Mouse (Mus musculus) myocyte (in vitro differentiated cells): ENCODE data around the gene Ryr1. TPM values are rescaled to one million over a fixed set of nuclear protein-coding genes. Genes with fewer than 3 reads are reported as not detected.
"Not testable (repeated sequence)": the region's sequence is repeated elsewhere in the genome, so short reads cannot be mapped to it uniquely, and the experiment has no call there.

ENCODE experiments used
- H3K27me3 ChIP-seq: one replicate; pipeline ENCODE4 v1.6.1; 2011; ENCODE audit not compliant: control insufficient read depth, insufficient read depth, insufficient read length
- H3K36me3 ChIP-seq: one replicate; pipeline ENCODE4 v1.6.1; 2011; ENCODE audit not compliant: control insufficient read depth, insufficient read depth
- H3K4me2 ChIP-seq: one replicate; pipeline ENCODE4 v1.6.1; 2011; ENCODE audit warnings: low read depth, control low read depth
- H3K4me3 ChIP-seq: one replicate; pipeline ENCODE4 v1.5.1; 2011; ENCODE audit warnings: mild to moderate bottlenecking, control low read depth, moderate library complexity
- H3K79me2 ChIP-seq: one replicate; pipeline ENCODE4 v1.6.1; 2011; ENCODE audit not compliant: control insufficient read depth, insufficient read depth
- H3ac ChIP-seq: one replicate; pipeline ENCODE4 v1.6.1; 2011; ENCODE audit not compliant: control insufficient read depth, insufficient read length
- CEBPB ChIP-seq: IDR thresholded peaks from 2 replicates; pipeline ENCODE4 v1.6.1; 2011; ENCODE audit warnings: mild to moderate bottlenecking, moderate library complexity; ENCODE audit not compliant: poor library complexity, insufficient read depth, severe bottlenecking
- E2F4 ChIP-seq: IDR thresholded peaks from one replicate; pipeline ENCODE4 v1.6.1; 2011; ENCODE audit warnings: mild to moderate bottlenecking, control low read depth, moderate library complexity; ENCODE audit not compliant: insufficient read depth
- MAX ChIP-seq: IDR thresholded peaks from one replicate; pipeline ENCODE4 v1.6.1; 2011; ENCODE audit warnings: low read depth, mild to moderate bottlenecking, control low read depth
- MYOD1 ChIP-seq, 3 experiments: IDR thresholded peaks; one replicate each; pipeline ENCODE4 v1.6.1; 2011; ENCODE audit warnings: control low read depth in 2 of 3, low read depth in 2 of 3, mild to moderate bottlenecking in 2 of 3, moderate library complexity in 1 of 3; ENCODE audit not compliant: insufficient read length in 2 of 3, control insufficient read depth in 1 of 3
- MYOG ChIP-seq, 3 experiments: IDR thresholded peaks; one replicate each; pipeline ENCODE4 v1.6.1; 2011; ENCODE audit warnings: control low read depth in 2 of 3, low read depth in 2 of 3, mild to moderate bottlenecking in 2 of 3; ENCODE audit not compliant: insufficient read length in 2 of 3, control insufficient read depth in 1 of 3, insufficient read depth in 1 of 3
- POLR2A ChIP-seq: IDR thresholded peaks from one replicate; pipeline ENCODE4 v1.6.1; 2011; ENCODE audit warnings: low read depth, mild to moderate bottlenecking, control low read depth, moderate library complexity; ENCODE audit not compliant: insufficient read length
- POLR2AphosphoS2 ChIP-seq: IDR thresholded peaks from one replicate; pipeline ENCODE4 v1.6.1; 2011; ENCODE audit warnings: low read depth, control low read depth; ENCODE audit not compliant: insufficient read length
- REST ChIP-seq: IDR thresholded peaks from one replicate; pipeline ENCODE4 v1.6.1; 2011; ENCODE audit warnings: mild to moderate bottlenecking, control low read depth, moderate library complexity; ENCODE audit not compliant: insufficient read depth, insufficient read length
- SRF ChIP-seq: IDR thresholded peaks from one replicate; pipeline ENCODE4 v1.6.1; 2011; ENCODE audit warnings: low read depth; ENCODE audit not compliant: control insufficient read depth, insufficient read length
- TCF12 ChIP-seq: IDR thresholded peaks from one replicate; pipeline ENCODE4 v1.6.1; 2011; ENCODE audit warnings: mild to moderate bottlenecking, control low read depth; ENCODE audit not compliant: poor library complexity, insufficient read depth, severe bottlenecking
- TCF3 ChIP-seq: IDR thresholded peaks from one replicate; pipeline ENCODE4 v1.6.1; 2011; ENCODE audit warnings: low read depth, control low read depth; ENCODE audit not compliant: insufficient read length
- USF1 ChIP-seq: IDR thresholded peaks from one replicate; pipeline ENCODE4 v1.6.1; 2011; ENCODE audit warnings: low read depth, mild to moderate bottlenecking, control low read depth, moderate library complexity
- polyA plus RNA-seq: library from polyadenylated mRNA; unstranded; fragments of >200 nt; fragmentation: generic; extraction: Trizol; gene quantifications from one replicate; pipeline ENCODE4 v1.2.1, GENCODE M21; 2012; ENCODE audit warnings: missing spikeins

Gene Ryr1
- polyA plus RNA-seq, 1 experiment: 73.1 TPM

DNA sequence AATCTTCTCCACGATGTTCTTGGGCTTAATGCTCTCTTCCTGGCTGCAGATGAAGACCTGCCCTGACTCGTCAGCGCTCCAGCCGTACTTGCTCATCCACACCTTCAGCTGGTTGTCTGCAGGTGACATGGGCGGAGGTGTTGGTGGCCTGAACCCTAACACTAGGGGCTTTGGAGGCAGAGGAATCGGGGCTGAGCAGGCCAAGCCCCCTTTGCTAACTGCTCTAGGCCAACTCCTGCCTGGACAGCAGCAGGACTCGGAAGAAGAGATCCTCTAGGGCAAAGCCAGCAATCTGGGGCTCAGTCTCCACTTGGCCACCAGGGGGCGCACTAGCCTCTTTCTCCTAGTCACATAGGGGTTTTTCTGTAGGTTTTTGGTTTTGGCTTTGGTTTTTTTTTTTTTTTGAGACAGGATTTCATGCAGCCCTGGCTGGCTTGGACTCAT lies 152.4 kb downstream of the Ryr1 start:
- H3K4me2 ChIP-seq: peak overlapping the region; percentile 44
- no peak overlapping the region for H3K4me3 ChIP-seq
- H3ac ChIP-seq: no peak overlapping the region
- no peaks in the 10 kb centered on the region for H3K79me2 ChIP-seq
- no peaks in the 10 kb centered on the region for H3K27me3 ChIP-seq
- TF ChIP-seq MYOD1 (IDR thresholded peaks at IDR 0.05; ENCODE audit: control insufficient read depth in 1 of 3, insufficient read length in 2 of 3, low read depth in 2 of 3): no peak
- no peak for TF ChIP-seq E2F4
- no peak for TF ChIP-seq CEBPB
- no peak for TF ChIP-seq POLR2A
- no peak for TF ChIP-seq SRF
- H3K36me3 ChIP-seq: peaks cover 4% of the 10 kb centered on the region

DNA sequence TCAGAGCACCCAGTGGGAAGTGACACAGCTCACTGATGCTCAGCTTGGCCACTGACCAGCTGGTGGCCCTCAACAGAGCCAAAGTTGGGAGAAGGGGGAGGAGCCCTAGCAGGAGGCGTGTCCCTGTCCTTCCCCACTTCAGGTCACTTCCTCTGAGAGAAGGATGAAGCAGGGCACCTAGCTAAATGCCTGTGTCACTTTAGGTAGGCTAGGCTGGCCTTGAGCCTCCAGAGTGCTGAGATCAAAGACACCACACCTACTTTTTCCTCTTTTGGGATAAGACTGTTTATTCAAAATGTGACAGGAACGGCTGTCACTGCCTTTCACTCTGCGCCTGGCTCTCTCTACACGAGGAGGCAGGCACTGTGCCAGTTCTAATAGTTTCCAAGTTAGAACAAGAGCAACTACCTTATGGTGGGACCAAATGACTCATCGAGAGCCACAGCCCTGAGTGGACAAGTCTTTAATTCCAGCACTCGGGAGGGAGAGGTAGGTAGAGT lies 153.2 kb downstream of the Ryr1 start:
- Histone ChIP-seq H3K36me3 (peaks cover 4% of the 10 kb centered on the region), H3K27me3 (no peaks in the 10 kb centered on the region), H3K4me3 (no peak overlapping the region), H3K4me2 (peak overlapping the region; percentile 37), H3ac (no peak overlapping the region), H3K79me2 (no peaks in the 10 kb centered on the region)
- TF ChIP-seq MYOD1 (IDR thresholded peaks at IDR 0.05; ENCODE audit: control insufficient read depth in 1 of 3, insufficient read length in 2 of 3, low read depth in 2 of 3): peak; percentile 87 to 92 (median 91)
- TF ChIP-seq REST: no peak
- TF ChIP-seq USF1: no peak
- no peak for TF ChIP-seq TCF3
- no peak for TF ChIP-seq MAX
- peak; percentile 14 for TF ChIP-seq POLR2AphosphoS2

DNA sequence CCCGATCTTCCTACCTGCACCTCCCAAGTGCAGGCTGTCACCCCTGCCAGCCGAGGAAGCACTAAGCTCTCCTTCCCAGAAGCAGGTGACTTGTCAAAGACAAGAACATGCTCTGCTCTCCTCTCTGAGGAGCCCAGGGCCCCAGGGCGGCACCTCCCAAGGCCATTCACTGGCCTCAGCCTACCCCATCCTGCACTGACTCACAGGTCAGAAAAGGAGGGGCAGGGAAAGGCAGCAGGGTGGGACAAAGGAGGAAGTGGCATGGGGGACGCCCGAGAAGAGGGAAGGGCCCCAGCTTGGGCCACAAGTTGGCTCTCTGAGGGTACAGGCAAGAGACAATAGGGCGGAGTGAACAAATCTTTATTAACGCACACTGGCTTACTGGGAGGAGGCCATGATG lies 153.9 kb downstream of the Ryr1 start:
- H3ac ChIP-seq: no peak overlapping the region

DNA sequence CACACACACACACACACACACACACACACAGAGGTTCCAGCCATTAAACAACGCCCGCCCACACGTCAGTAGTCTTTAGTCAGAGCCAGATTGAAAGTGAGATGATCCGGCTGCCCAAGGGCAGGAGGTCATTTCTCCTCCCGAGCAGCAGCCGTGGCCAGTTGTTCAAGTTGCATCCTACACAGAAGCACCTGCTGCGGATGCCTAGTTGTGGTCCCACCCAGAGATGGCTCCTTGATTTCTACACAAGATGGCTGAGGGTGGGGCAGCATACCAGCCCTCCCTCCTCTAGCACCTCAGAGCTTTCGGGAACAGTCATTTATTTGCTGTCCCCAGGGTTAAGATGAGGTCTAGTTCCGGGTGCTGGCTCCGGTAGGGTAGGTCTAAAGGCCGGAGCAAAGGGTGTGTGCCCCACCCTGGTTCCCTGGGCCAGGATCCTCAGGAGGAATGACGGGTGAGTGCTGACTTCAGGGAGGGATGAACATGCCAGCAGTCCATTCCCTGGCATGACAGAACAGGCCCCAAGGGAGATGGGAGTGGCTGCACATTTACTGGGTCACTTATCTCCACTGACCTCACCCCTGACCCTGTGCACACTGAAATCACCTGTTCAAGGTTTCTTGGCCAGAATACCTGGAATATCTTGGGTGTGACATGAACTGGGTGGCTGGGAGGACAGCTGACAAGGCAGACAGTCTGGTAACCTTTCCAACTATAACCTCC lies 155.1 kb downstream of the Ryr1 start:
- H3K36me3 ChIP-seq: no peaks in the 10 kb centered on the region
- no peak for TF ChIP-seq USF1
- TF ChIP-seq TCF12: peak; percentile 92
- TF ChIP-seq MAX: no peak
- TF ChIP-seq POLR2A: no peak
- TF ChIP-seq TCF3: peak; percentile 86
- peak; percentile 76 to 95 (median 89) for TF ChIP-seq MYOG (IDR thresholded peaks at IDR 0.05; ENCODE audit: control insufficient read depth in 1 of 3, insufficient read depth in 1 of 3, insufficient read length in 2 of 3, low read depth in 2 of 3)
- TF ChIP-seq E2F4: no peak
- TF ChIP-seq POLR2AphosphoS2: peak; percentile 39
- no peak for TF ChIP-seq SRF
- peak; percentile 32; the same call in 1 of the 2 replicates for TF ChIP-seq CEBPB
- TF ChIP-seq REST: no peak
- TF ChIP-seq MYOD1 (IDR thresholded peaks at IDR 0.05; ENCODE audit: control insufficient read depth in 1 of 3, insufficient read length in 2 of 3, low read depth in 2 of 3): peak; percentile 52 to 95 (median 89)

More for the DNA sequence above, 153.9 kb downstream of the Ryr1 start:
- H3K4me2 ChIP-seq: peak overlapping the region; percentile 37
- peak in 1 of 3 experiments; percentile 1 for TF ChIP-seq MYOD1 (IDR thresholded peaks at IDR 0.05; ENCODE audit: control insufficient read depth in 1 of 3, insufficient read length in 2 of 3, low read depth in 2 of 3)
- TF ChIP-seq POLR2A: no peak
- no peaks in the 10 kb centered on the region for H3K36me3 ChIP-seq
- H3K79me2 ChIP-seq: no peaks in the 10 kb centered on the region
- no peak overlapping the region for H3K4me3 ChIP-seq
- H3K27me3 ChIP-seq: no peaks in the 10 kb centered on the region

DNA sequence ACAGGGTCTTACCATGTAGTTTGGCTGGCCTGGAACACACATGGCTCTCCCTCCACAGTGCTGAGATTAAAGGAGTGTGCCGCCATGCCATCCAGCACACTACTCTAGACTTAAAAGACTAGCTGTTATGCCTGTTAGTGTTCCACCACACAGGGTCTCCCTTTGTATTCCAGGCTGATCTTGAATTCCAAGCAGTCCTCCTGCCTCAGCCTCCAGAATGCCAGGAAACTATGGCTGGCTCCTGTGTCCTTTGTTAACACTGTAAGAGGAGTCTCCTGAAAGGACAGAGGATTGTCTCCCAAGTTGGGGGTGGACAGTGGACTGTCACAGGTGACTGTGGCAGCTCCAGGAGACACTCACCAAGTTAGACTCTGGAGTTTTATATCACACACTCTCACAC lies 155.7 kb downstream of the Ryr1 start:
- no peaks in the 10 kb centered on the region for H3K79me2 ChIP-seq
- no peak overlapping the region for H3K4me2 ChIP-seq
- H3K27me3 ChIP-seq: no peaks in the 10 kb centered on the region
- TF ChIP-seq MAX (no peak), MYOG (IDR thresholded peaks at IDR 0.05; ENCODE audit: control insufficient read depth in 1 of 3, insufficient read depth in 1 of 3, insufficient read length in 2 of 3, low read depth in 2 of 3) (no peak), TCF12 (no peak), POLR2AphosphoS2 (no peak), CEBPB (no peak), REST (no peak), USF1 (no peak), POLR2A (no peak), TCF3 (no peak), MYOD1 (IDR thresholded peaks at IDR 0.05; ENCODE audit: control insufficient read depth in 1 of 3, insufficient read length in 2 of 3, low read depth in 2 of 3) (no peak)
- no peak overlapping the region for H3ac ChIP-seq
- no peak overlapping the region for H3K4me3 ChIP-seq
- no peaks in the 10 kb centered on the region for H3K36me3 ChIP-seq

More for the DNA sequence above, 155.1 kb downstream of the Ryr1 start:
- no peak overlapping the region for H3ac ChIP-seq
- H3K27me3 ChIP-seq: no peaks in the 10 kb centered on the region
- peak overlapping the region; percentile 25 for H3K4me2 ChIP-seq
- no peaks in the 10 kb centered on the region for H3K79me2 ChIP-seq
- H3K4me3 ChIP-seq: no peak overlapping the region

DNA sequence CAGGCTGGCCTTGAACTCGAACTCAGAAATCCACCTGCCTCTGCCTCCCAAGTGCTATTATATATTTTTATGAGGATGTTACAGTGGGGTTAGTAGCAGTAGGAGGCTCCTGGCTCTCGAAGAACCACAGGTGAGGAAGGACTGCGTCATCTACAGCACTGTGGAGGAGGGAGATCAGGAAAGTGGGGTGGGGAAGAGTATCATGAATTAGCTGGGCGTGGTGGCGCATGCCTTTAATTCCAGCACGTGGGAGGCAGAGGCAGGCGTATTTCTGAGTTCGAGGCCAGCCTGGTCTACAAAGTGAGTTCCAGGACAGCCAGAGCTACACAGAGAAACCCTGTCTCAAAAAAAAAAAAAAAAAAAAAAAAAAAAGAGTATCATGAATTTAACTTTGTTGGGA lies 156.9 kb downstream of the Ryr1 start:
- not testable (repeated sequence) for H3K79me2 ChIP-seq, H3K4me3 ChIP-seq, H3K36me3 ChIP-seq, H3ac ChIP-seq, H3K4me2 ChIP-seq, H3K27me3 ChIP-seq
